Mouse (Mus musculus) kidney, adult 9 months (tissue): ENCODE data around the gene Camk1d.

Experiments used
- DNase-seq: peaks from one replicate; pipeline ENCODE4 v3.0.0; 2022

The Camk1d gene

GRCm38 (mm10) chr2:5656326-5656725 lies 58.0 kb downstream of the Camk1d start:
- no peak for DNase-seq

- no peak for DNase-seq
These were observed 62.2 kb downstream of the Camk1d start for GRCm38 (mm10) chr2:5652071-5652470.

GRCm38 (mm10) chr2:5651285-5651870 lies 62.9 kb downstream of the Camk1d start:
- DNase-seq = no peak

- no peak for DNase-seq
These were observed 65.1 kb downstream of the Camk1d start for GRCm38 (mm10) chr2:5649226-5649625.

GRCm38 (mm10) chr2:5648764-5649163 lies 65.6 kb downstream of the Camk1d start:
- no peak for DNase-seq

- DNase-seq = no peak
These were observed 68.0 kb downstream of the Camk1d start for GRCm38 (mm10) chr2:5646322-5646721.

- no peak for DNase-seq
These were observed 68.7 kb downstream of the Camk1d start for GRCm38 (mm10) chr2:5645584-5645983.

GRCm38 (mm10) chr2:5643937-5644336 lies 70.4 kb downstream of the Camk1d start:
- no peak for DNase-seq

GRCm38 (mm10) chr2:5643226-5643625 lies 71.1 kb downstream of the Camk1d start:
- no peak for DNase-seq

- no peak for DNase-seq
These were observed 71.7 kb downstream of the Camk1d start for GRCm38 (mm10) chr2:5642624-5643023.

- no peak for DNase-seq
These were observed 72.6 kb downstream of the Camk1d start for GRCm38 (mm10) chr2:5641678-5642077.

- no peak for DNase-seq
These were observed 73.7 kb downstream of the Camk1d start for GRCm38 (mm10) chr2:5640586-5640985.

- no peak for DNase-seq
These were observed 77.2 kb downstream of the Camk1d start for GRCm38 (mm10) chr2:5636801-5637742.

- DNase-seq = peak; percentile 21
These were observed 82.0 kb downstream of the Camk1d start for GRCm38 (mm10) chr2:5632355-5632684.

- DNase-seq = no peak
These were observed 82.5 kb downstream of the Camk1d start for GRCm38 (mm10) chr2:5631676-5632354.

- no peak for DNase-seq
These were observed 83.6 kb downstream of the Camk1d start for GRCm38 (mm10) chr2:5630710-5631109.

- DNase-seq = no peak
These were observed 89.9 kb downstream of the Camk1d start for GRCm38 (mm10) chr2:5624379-5624778.

GRCm38 (mm10) chr2:5618361-5618896 lies 95.9 kb downstream of the Camk1d start:
- no peak for DNase-seq

GRCm38 (mm10) chr2:5614896-5615295 lies 99.4 kb downstream of the Camk1d start:
- DNase-seq = no peak

- DNase-seq = no peak
These were observed 100.0 kb downstream of the Camk1d start for GRCm38 (mm10) chr2:5614308-5614705.

- peak; percentile 9 for DNase-seq
These were observed 100.5 kb downstream of the Camk1d start for GRCm38 (mm10) chr2:5613651-5614307.

- no peak for DNase-seq
These were observed 102.7 kb downstream of the Camk1d start for GRCm38 (mm10) chr2:5611601-5612000.

- no peak for DNase-seq
These were observed 103.8 kb downstream of the Camk1d start for GRCm38 (mm10) chr2:5610521-5610920.
